Mouse (Mus musculus) ES-E14 (cell line): Measurements from ENCODE around the gene Nipal4. TPM values are rescaled to one million over a fixed set of nuclear protein-coding genes. Genes with fewer than 3 reads are reported as not detected.
A peak's percentile ranks its signal among the peaks of the same experiment; 100 is the strongest.

Experiments used
- DNase-seq: peaks from one replicate; pipeline ENCODE4 v3.0.0-alpha.2; 2013; ENCODE audit warnings: low read depth, low spot score
- H3K27ac ChIP-seq: 2 replicates; pipeline ENCODE4 v1.5.1; 2012; ENCODE audit warnings: low read depth, mild to moderate bottlenecking, low read length, moderate library complexity, mixed read lengths; ENCODE audit not compliant: poor library complexity, insufficient read depth, severe bottlenecking
- H3K36me3 ChIP-seq: 2 replicates; pipeline ENCODE4 v1.6.1; 2012; ENCODE audit warnings: mild to moderate bottlenecking, low read length, moderate library complexity, mixed read lengths; ENCODE audit not compliant: control insufficient read depth, poor library complexity, insufficient read depth, severe bottlenecking
- H3K4me1 ChIP-seq, 2 experiments: fragments of 150-350 bp in 1 of 2; sonication (generic) in 1 of 2; 2 replicates each; pipeline ENCODE4 v1.6.1; 2012; ENCODE audit warnings: low read length in 2 of 2, mild to moderate bottlenecking in 1 of 2, mixed read lengths in 1 of 2; ENCODE audit not compliant: control insufficient read depth in 2 of 2, insufficient read depth in 2 of 2, poor library complexity in 1 of 2
- H3K4me3 ChIP-seq, 2 experiments: fragments of 150-350 bp in 1 of 2; sonication (generic) in 1 of 2; 2 replicates each; pipeline ENCODE4 v1.5.1; 2012; ENCODE audit warnings: low read length in 2 of 2, low read depth in 1 of 2, mild to moderate bottlenecking in 1 of 2, mixed read lengths in 1 of 2; ENCODE audit not compliant: insufficient read depth in 1 of 2, poor library complexity in 1 of 2, severe bottlenecking in 1 of 2
- H3K9ac ChIP-seq: 2 replicates; pipeline ENCODE4 v1.6.1; 2012; ENCODE audit warnings: low read depth, mild to moderate bottlenecking, low read length, mixed read lengths; ENCODE audit not compliant: poor library complexity, insufficient read depth, severe bottlenecking
- H3K9me3 ChIP-seq: fragments of 150-350 bp; sonication (generic); 2 replicates; pipeline ENCODE4 v1.6.1; 2012; ENCODE audit warnings: low read depth, mild to moderate bottlenecking, low read length; ENCODE audit not compliant: control insufficient read depth, insufficient read depth
- CHD2 ChIP-seq: IDR thresholded peaks from 2 replicates; pipeline ENCODE4 v1.6.1; 2014; ENCODE audit warnings: mild to moderate bottlenecking, low read depth, low read length, inconsistent platforms
- HCFC1 ChIP-seq: IDR thresholded peaks from 2 replicates; pipeline ENCODE4 v1.6.1; 2012; ENCODE audit warnings: low read length, inconsistent platforms, borderline replicate concordance; ENCODE audit not compliant: insufficient read depth
- MAFK ChIP-seq: IDR thresholded peaks from 2 replicates; pipeline ENCODE4 v1.6.1; 2014; ENCODE audit warnings: mild to moderate bottlenecking, low read depth, low read length, inconsistent platforms; ENCODE audit not compliant: insufficient read depth
- ZC3H11A ChIP-seq: IDR thresholded peaks from 2 replicates; pipeline ENCODE4 v1.6.1; 2012; ENCODE audit warnings: low read depth, mild to moderate bottlenecking, inconsistent platforms, low read length, borderline replicate concordance
- ZNF384 ChIP-seq: IDR thresholded peaks from 2 replicates; pipeline ENCODE4 v1.6.1; 2012; ENCODE audit warnings: low read depth, low read length, inconsistent platforms
- in situ Hi-C, 2 experiments: fragments of 600-800 bp; cut with MboI; formaldehyde crosslinking; loops; one replicate each; pipeline ENCODE4 v1.15.1; 2025; ENCODE audit warnings: low sequenced_read_pairs in 2 of 2, inconsistent platforms in 1 of 2; ENCODE audit not compliant: unreplicated experiment in 2 of 2
- total RNA-seq: library from RNA; depleted of rRNA; stranded (reverse); fragments of 300-350 nt; gene quantifications from 2 replicates; pipeline ENCODE4 v1.2.3, GENCODE M21; 2012

Gene Nipal4
- total RNA-seq, 1 experiment = 2.1 TPM

- DNase-seq = no peak
- no peak overlapping the region for H3K27ac ChIP-seq
- no peak for TF ChIP-seq CHD2
- no peak for TF ChIP-seq HCFC1
- TF ChIP-seq MAFK = no peak
- TF ChIP-seq ZNF384 = no peak
- TF ChIP-seq ZC3H11A = no peak
- no peak overlapping the region for H3K4me3 ChIP-seq
- H3K9ac ChIP-seq = no peak overlapping the region
- peaks cover 25% of the 10 kb centered on the region for H3K36me3 ChIP-seq
- in situ Hi-C loops = no loop called here
- no peaks in the 10 kb centered on the region for H3K9me3 ChIP-seq
- H3K4me1 ChIP-seq = no peaks in the 10 kb centered on the region
These were observed 35.0 kb downstream of the Nipal4 start for GRCm38 (mm10) chr11:46131022-46131986.

- Histone ChIP-seq H3K9ac (no peak overlapping the region), H3K27ac (no peak overlapping the region; the same call in 1 of the 2 replicates), H3K4me1 (no peaks in the 10 kb centered on the region), H3K4me3 (no peak overlapping the region), H3K9me3 (no peaks in the 10 kb centered on the region), H3K36me3 (peaks cover 17% of the 10 kb centered on the region)
- in situ Hi-C loops = no loop called here
- no peak for TF ChIP-seq HCFC1
- peak; percentile 50 for TF ChIP-seq ZC3H11A
- peak; percentile 62 for DNase-seq
These were observed 37.8 kb downstream of the Nipal4 start for GRCm38 (mm10) chr11:46128548-46128945.

- in situ Hi-C loops = no loop called here
- Histone ChIP-seq H3K9me3 (no peaks in the 10 kb centered on the region), H3K36me3 (peaks cover 18% of the 10 kb centered on the region), H3K27ac (no peak overlapping the region), H3K4me3 (no peak overlapping the region), H3K4me1 (no peaks in the 10 kb centered on the region), H3K9ac (no peak overlapping the region)
- TF ChIP-seq ZC3H11A (no peak), MAFK (no peak), ZNF384 (no peak), CHD2 (no peak), HCFC1 (no peak)
- no peak for DNase-seq
These were observed 38.4 kb downstream of the Nipal4 start for GRCm38 (mm10) chr11:46127621-46128547.

- H3K4me1 ChIP-seq = peaks cover 0 to 4% of the 10 kb centered on the region in 2 experiments; a peak in 2 of 4 replicates
- H3K9me3 ChIP-seq = no peaks in the 10 kb centered on the region
- H3K36me3 ChIP-seq = peaks cover 24% of the 10 kb centered on the region
- DNase-seq = no peak
- no peak overlapping the region for H3K27ac ChIP-seq
- TF ChIP-seq ZC3H11A (no peak), HCFC1 (no peak), MAFK (no peak), ZNF384 (no peak), CHD2 (no peak)
- H3K9ac ChIP-seq = no peak overlapping the region
- no peak overlapping the region for H3K4me3 ChIP-seq
- in situ Hi-C loops = no loop called here
These were observed 39.4 kb downstream of the Nipal4 start for GRCm38 (mm10) chr11:46126827-46127410.
